Comparison of ENCODE assay signal across 10 mouse cellular contexts in the genomic region with DNA sequence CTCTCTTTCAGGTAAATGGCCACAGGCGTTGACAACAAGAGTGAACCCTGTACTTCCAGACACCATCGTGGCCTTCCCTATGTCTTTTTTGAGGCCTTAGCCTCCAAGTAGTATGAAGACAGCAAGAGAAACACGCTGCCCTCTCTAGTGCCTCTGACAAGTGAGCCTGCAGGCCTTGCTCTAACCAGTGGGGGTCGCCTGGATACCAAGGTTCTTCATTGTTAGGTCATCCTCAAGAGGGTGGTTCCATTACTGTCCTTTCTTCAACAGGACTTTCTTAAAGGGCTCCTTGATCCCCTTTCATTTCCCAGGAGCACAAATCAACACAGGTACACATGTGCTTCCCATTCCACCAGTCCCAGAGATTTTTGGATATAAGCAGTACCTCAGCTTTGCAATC.
DNase-seq lines count a peak whose midpoint lies in the region; ATAC-seq and TF ChIP-seq lines count a peak whose summit lies in the region.
"Had no signal": no experiment of that assay in that cellular context is flagged by ENCODE, and none has a peak within 500 bp of the region (broad histone marks: within the 10 kb centered on the region; RNA-seq: fewer than 3 reads in every experiment).

No protein-coding gene starts in this region.

- TF ChIP-seq POLR2A in brain, embryonic 14.5 days (IDR thresholded peaks at IDR 0.05; ENCODE audit: borderline replicate concordance, extremely low read depth, insufficient read depth, insufficient read length, poor library complexity, severe bottlenecking): no peak

- ATAC-seq in liver, embryonic 14.5 days (ENCODE audit: insufficient read depth): no peak
- no peak for ATAC-seq in liver, embryonic 11.5 days (replicated peaks; ENCODE audit: low FRiP score)
- ATAC-seq in embryonic facial prominence, embryonic 11.5 days (replicated peaks; ENCODE audit: insufficient number of reproducible peaks, low FRiP score, low TSS enrichment, low read depth): peak; percentile 48; the same call in 1 of the 2 replicates
- peak; percentile 91 for ATAC-seq in midbrain, embryonic 12.5 days (ENCODE audit: low FRiP score, low read depth)
- no peak for ATAC-seq in megakaryocyte, adult 5-6 weeks (ENCODE audit: poor library complexity, severe bottlenecking)

- no peak for TF ChIP-seq EP300 in liver, embryonic 14.5 days (IDR thresholded peaks at IDR 0.05; ENCODE audit: low read depth)

- H3K9ac ChIP-seq in liver, embryonic 14.5 days (replicated peaks): no peak overlapping the region
- H3K9ac ChIP-seq in liver, embryonic 11.5 days (ENCODE audit: low read depth, low read length): no peak overlapping the region
- H3K9ac ChIP-seq in embryonic facial prominence, embryonic 11.5 days (replicated peaks; ENCODE audit: low read length): no peak overlapping the region
- H3K9ac ChIP-seq in midbrain, embryonic 12.5 days (replicated peaks): no peak overlapping the region
- H3K9ac ChIP-seq: embryonic facial prominence, embryonic 13.5 days; limb, embryonic 15.5 days had no signal

- no peaks in the 10 kb centered on the region for H3K4me1 ChIP-seq in liver, embryonic 14.5 days (replicated peaks; ENCODE audit: control insufficient read depth in 2 of 2, insufficient read depth in 2 of 2, low read length in 1 of 2)
- no peaks in the 10 kb centered on the region for H3K4me1 ChIP-seq in liver, embryonic 11.5 days (replicated peaks; ENCODE audit: control insufficient read depth, insufficient read depth, low read length)
- H3K4me1 ChIP-seq in embryonic facial prominence, embryonic 11.5 days (ENCODE audit: control insufficient read depth, insufficient read depth, low read length): no peaks in the 10 kb centered on the region
- H3K4me1 ChIP-seq in midbrain, embryonic 12.5 days: no peaks in the 10 kb centered on the region
- H3K4me1 ChIP-seq: embryonic facial prominence, embryonic 13.5 days; limb, embryonic 15.5 days had no signal

- no peaks in the 10 kb centered on the region for H3K9me3 ChIP-seq in liver, embryonic 14.5 days (ENCODE audit: control insufficient read depth, low read length)
- no peaks in the 10 kb centered on the region for H3K9me3 ChIP-seq in liver, embryonic 11.5 days (ENCODE audit: control insufficient read depth, low read length)
- H3K9me3 ChIP-seq in embryonic facial prominence, embryonic 11.5 days (replicated peaks; ENCODE audit: control insufficient read depth, low read length): no peaks in the 10 kb centered on the region
- no peaks in the 10 kb centered on the region for H3K9me3 ChIP-seq in midbrain, embryonic 12.5 days
- H3K9me3 ChIP-seq: embryonic facial prominence, embryonic 13.5 days; limb, embryonic 15.5 days had no signal

- H3K27ac ChIP-seq in liver, embryonic 14.5 days: no peak overlapping the region
- H3K27ac ChIP-seq in liver, embryonic 11.5 days (ENCODE audit: low read depth, low read length): no peak overlapping the region
- H3K27ac ChIP-seq in embryonic facial prominence, embryonic 11.5 days (replicated peaks; ENCODE audit: low read depth, low read length): no peak overlapping the region
- H3K27ac ChIP-seq in midbrain, embryonic 12.5 days (replicated peaks): no peak overlapping the region
- H3K27ac ChIP-seq: embryonic facial prominence, embryonic 13.5 days; limb, embryonic 15.5 days had no signal

- TF ChIP-seq CTCF in liver, embryonic 14.5 days (IDR thresholded peaks at IDR 0.05; ENCODE audit: low read depth): 0 out of 2 replicates have a peak, but pooled peaks have one; percentile 23
- TF ChIP-seq CTCF in brain, embryonic 14.5 days (IDR thresholded peaks at IDR 0.05; ENCODE audit: borderline replicate concordance, extremely low read depth, insufficient read depth, insufficient read length): peak; percentile 70

- H3K4me3 ChIP-seq in liver, embryonic 14.5 days (ENCODE audit: insufficient read depth in 1 of 2, low read depth in 2 of 2, low read length in 2 of 2): no peak overlapping the region
- no peak overlapping the region for H3K4me3 ChIP-seq in liver, embryonic 11.5 days (ENCODE audit: low read depth, low read length)
- H3K4me3 ChIP-seq in embryonic facial prominence, embryonic 11.5 days (ENCODE audit: low read depth, low read length): no peak overlapping the region
- H3K4me3 ChIP-seq in midbrain, embryonic 12.5 days: no peak overlapping the region
- H3K4me3 ChIP-seq: embryonic facial prominence, embryonic 13.5 days; limb, embryonic 15.5 days had no signal

- no peak for DNase-seq in liver, embryonic 14.5 days (ENCODE audit: low read depth in 3 of 3, low spot score in 3 of 3)
- no peak for DNase-seq in liver, embryonic 11.5 days (ENCODE audit: low spot score)
- peak; percentile 85 for DNase-seq in brain, embryonic 14.5 days (ENCODE audit: low read depth)
- peak; percentile 49 for DNase-seq in embryonic facial prominence, embryonic 11.5 days (ENCODE audit: low spot score)
- DNase-seq in kidney, postnatal 14 days: peak; percentile 21
- peak; percentile 2 to 10 for DNase-seq in urinary bladder, postnatal 36 days (ENCODE audit: low spot score in 2 of 2)

- WGBS in liver, embryonic 14.5 days (ENCODE audit: insufficient replicate concordance): 34% methylated on average over 4 of the region's 4 CpGs
- WGBS in liver, embryonic 11.5 days: 39% methylated on average over 4 of the region's 4 CpGs
- WGBS in embryonic facial prominence, embryonic 11.5 days: 47% methylated on average over 4 of the region's 4 CpGs
- WGBS in midbrain, embryonic 12.5 days: 40% methylated on average over 4 of the region's 4 CpGs

- no peaks in the 10 kb centered on the region for H3K27me3 ChIP-seq in liver, embryonic 14.5 days (ENCODE audit: control insufficient read depth, insufficient read depth, low read length)
- no peaks in the 10 kb centered on the region for H3K27me3 ChIP-seq in liver, embryonic 11.5 days (replicated peaks; ENCODE audit: control insufficient read depth, insufficient read depth, low read length)
- H3K27me3 ChIP-seq in embryonic facial prominence, embryonic 11.5 days (ENCODE audit: control insufficient read depth, insufficient read depth, low read length): no peaks in the 10 kb centered on the region
- H3K27me3 ChIP-seq in midbrain, embryonic 12.5 days: no peaks in the 10 kb centered on the region
- H3K27me3 ChIP-seq: embryonic facial prominence, embryonic 13.5 days; limb, embryonic 15.5 days had no signal

- no peak overlapping the region for H3K4me2 ChIP-seq in liver, embryonic 14.5 days (ENCODE audit: low read depth)
- H3K4me2 ChIP-seq in liver, embryonic 11.5 days: no peak overlapping the region
- H3K4me2 ChIP-seq in embryonic facial prominence, embryonic 11.5 days (ENCODE audit: low read depth, low read length): no peak overlapping the region
- H3K4me2 ChIP-seq in midbrain, embryonic 12.5 days (replicated peaks): no peak overlapping the region
- H3K4me2 ChIP-seq: embryonic facial prominence, embryonic 13.5 days; limb, embryonic 15.5 days had no signal

- no peaks in the 10 kb centered on the region for H3K36me3 ChIP-seq in liver, embryonic 14.5 days (replicated peaks; ENCODE audit: control insufficient read depth, insufficient read depth, low read depth)
- H3K36me3 ChIP-seq in liver, embryonic 11.5 days (ENCODE audit: control insufficient read depth, insufficient read depth, low read length): no peaks in the 10 kb centered on the region
- H3K36me3 ChIP-seq in embryonic facial prominence, embryonic 11.5 days (replicated peaks; ENCODE audit: control insufficient read depth, insufficient read depth, low read depth, low read length): no peaks in the 10 kb centered on the region
- no peaks in the 10 kb centered on the region for H3K36me3 ChIP-seq in midbrain, embryonic 12.5 days
- H3K36me3 ChIP-seq: embryonic facial prominence, embryonic 13.5 days; limb, embryonic 15.5 days had no signal

Comparison
In these comparisons a context has a peak if more than half of its experiments do, and no peak if none do; other contexts are left out.
1. ATAC-seq: peak in embryonic facial prominence, embryonic 11.5 days (single experiment) and midbrain, embryonic 12.5 days (single experiment); none in liver, embryonic 14.5 days (single experiment), liver, embryonic 11.5 days (single experiment) and megakaryocyte, adult 5-6 weeks (single experiment).
2. DNase-seq: peak in brain, embryonic 14.5 days (single experiment), embryonic facial prominence, embryonic 11.5 days (single experiment), kidney, postnatal 14 days (single experiment) and urinary bladder, postnatal 36 days (2 of 2); none in liver, embryonic 14.5 days (0 of 3) and liver, embryonic 11.5 days (single experiment).